Comparison of ENCODE assay signal across 24 mouse cellular contexts in genomic region chr8:37006962-37007667, GRCm38 (mm10). TPM values are rescaled to one million over a fixed set of nuclear protein-coding genes. Genes with fewer than 3 reads are reported as not detected.
DNase-seq lines count a peak whose midpoint lies in the region; ATAC-seq and TF ChIP-seq lines count a peak whose summit lies in the region.
"Had no signal": no experiment of that assay in that cellular context is flagged by ENCODE, and none has a peak within 500 bp of the region (broad histone marks: within the 10 kb centered on the region; RNA-seq: fewer than 3 reads in every experiment).

No protein-coding gene starts in this region.

- H3K27ac ChIP-seq in forebrain, embryonic 15.5 days (replicated peaks): no peak overlapping the region
- no peak overlapping the region for H3K27ac ChIP-seq in forebrain, embryonic 12.5 days
- no peak overlapping the region for H3K27ac ChIP-seq in midbrain, embryonic 13.5 days
- H3K27ac ChIP-seq in midbrain, embryonic 11.5 days (ENCODE audit: low read depth, low read length): no peak overlapping the region
- H3K27ac ChIP-seq in embryonic facial prominence, embryonic 15.5 days (replicated peaks): no peak overlapping the region
- no peak overlapping the region for H3K27ac ChIP-seq in midbrain, postnatal 0 days (ENCODE audit: low read depth, low read length)
- H3K27ac ChIP-seq: heart, embryonic 13.5 days; intestine, embryonic 15.5 days; limb, embryonic 13.5 days; liver, embryonic 13.5 days; neural tube, embryonic 15.5 days had no signal

- TF ChIP-seq CTCF in midbrain, postnatal 0 days (IDR thresholded peaks at IDR 0.05): no peak

- no peak overlapping the region for H3K9ac ChIP-seq in forebrain, embryonic 15.5 days (replicated peaks)
- H3K9ac ChIP-seq in forebrain, embryonic 12.5 days: no peak overlapping the region
- H3K9ac ChIP-seq in midbrain, embryonic 13.5 days (replicated peaks): no peak overlapping the region
- H3K9ac ChIP-seq in midbrain, embryonic 11.5 days (ENCODE audit: low read length): no peak overlapping the region
- H3K9ac ChIP-seq in embryonic facial prominence, embryonic 15.5 days: no peak overlapping the region
- no peak overlapping the region for H3K9ac ChIP-seq in midbrain, postnatal 0 days (replicated peaks; ENCODE audit: low read length, poor library complexity, severe bottlenecking)
- H3K9ac ChIP-seq: heart, embryonic 13.5 days; intestine, embryonic 15.5 days; limb, embryonic 13.5 days; liver, embryonic 13.5 days; lung, embryonic 14.5 days; neural tube, embryonic 15.5 days had no signal

- no peaks in the 10 kb centered on the region for H3K27me3 ChIP-seq in forebrain, embryonic 15.5 days
- H3K27me3 ChIP-seq in forebrain, embryonic 12.5 days: no peaks in the 10 kb centered on the region
- H3K27me3 ChIP-seq in midbrain, embryonic 13.5 days: no peaks in the 10 kb centered on the region
- H3K27me3 ChIP-seq in midbrain, embryonic 11.5 days (ENCODE audit: control insufficient read depth, insufficient read depth, low read length): no peaks in the 10 kb centered on the region
- H3K27me3 ChIP-seq in embryonic facial prominence, embryonic 15.5 days: no peaks in the 10 kb centered on the region
- H3K27me3 ChIP-seq in midbrain, postnatal 0 days (ENCODE audit: insufficient read depth, low read length): no peaks in the 10 kb centered on the region
- H3K27me3 ChIP-seq: heart, embryonic 13.5 days; intestine, embryonic 15.5 days; limb, embryonic 13.5 days; liver, embryonic 13.5 days; neural tube, embryonic 15.5 days had no signal

- 0 out of 2 replicates have a peak, but pooled peaks cover 3% of the 10 kb centered on the region for H3K4me1 ChIP-seq in forebrain, embryonic 15.5 days
- no peaks in the 10 kb centered on the region for H3K4me1 ChIP-seq in forebrain, embryonic 12.5 days
- H3K4me1 ChIP-seq in midbrain, embryonic 13.5 days (replicated peaks): no peaks in the 10 kb centered on the region
- H3K4me1 ChIP-seq in midbrain, embryonic 11.5 days (ENCODE audit: control insufficient read depth, insufficient read depth, low read length): no peaks in the 10 kb centered on the region
- 0 out of 2 replicates have a peak, but pooled peaks cover 10% of the 10 kb centered on the region for H3K4me1 ChIP-seq in embryonic facial prominence, embryonic 15.5 days
- H3K4me1 ChIP-seq in midbrain, postnatal 0 days (ENCODE audit: insufficient read depth, low read length): no peaks in the 10 kb centered on the region
- H3K4me1 ChIP-seq: intestine, embryonic 15.5 days; limb, embryonic 13.5 days; liver, embryonic 13.5 days; neural tube, embryonic 15.5 days had no signal

- H3K36me3 ChIP-seq in forebrain, embryonic 15.5 days: no peaks in the 10 kb centered on the region
- H3K36me3 ChIP-seq in forebrain, embryonic 12.5 days (replicated peaks): no peaks in the 10 kb centered on the region
- no peaks in the 10 kb centered on the region for H3K36me3 ChIP-seq in midbrain, embryonic 13.5 days
- H3K36me3 ChIP-seq in midbrain, embryonic 11.5 days (ENCODE audit: control insufficient read depth, insufficient read depth, low read length): no peaks in the 10 kb centered on the region
- no peaks in the 10 kb centered on the region for H3K36me3 ChIP-seq in embryonic facial prominence, embryonic 15.5 days
- H3K36me3 ChIP-seq in midbrain, postnatal 0 days (ENCODE audit: insufficient read depth, low read length): no peaks in the 10 kb centered on the region
- H3K36me3 ChIP-seq: heart, embryonic 13.5 days; intestine, embryonic 15.5 days; limb, embryonic 13.5 days; liver, embryonic 13.5 days; neural tube, embryonic 15.5 days had no signal

- 48% methylated on average over 3 of the region's 3 CpGs for WGBS in forebrain, embryonic 15.5 days
- 82% methylated on average over 3 of the region's 3 CpGs for WGBS in forebrain, embryonic 12.5 days
- WGBS in midbrain, embryonic 13.5 days: 70% methylated on average over 3 of the region's 3 CpGs
- WGBS in midbrain, embryonic 11.5 days: 78% methylated on average over 3 of the region's 3 CpGs
- 34% methylated on average over 3 of the region's 3 CpGs for WGBS in embryonic facial prominence, embryonic 15.5 days
- WGBS in midbrain, postnatal 0 days: 58% methylated on average over 3 of the region's 3 CpGs

- no peak overlapping the region for H3K4me3 ChIP-seq in forebrain, embryonic 15.5 days
- H3K4me3 ChIP-seq in forebrain, embryonic 12.5 days (replicated peaks): no peak overlapping the region
- no peak overlapping the region for H3K4me3 ChIP-seq in midbrain, embryonic 13.5 days (replicated peaks)
- H3K4me3 ChIP-seq in midbrain, embryonic 11.5 days (ENCODE audit: low read depth, low read length): no peak overlapping the region
- H3K4me3 ChIP-seq in embryonic facial prominence, embryonic 15.5 days (replicated peaks): no peak overlapping the region
- H3K4me3 ChIP-seq in midbrain, postnatal 0 days (ENCODE audit: low read depth, low read length): no peak overlapping the region
- H3K4me3 ChIP-seq: heart, embryonic 13.5 days; intestine, embryonic 15.5 days; limb, embryonic 13.5 days; liver, embryonic 13.5 days; neural tube, embryonic 15.5 days had no signal

- DNase-seq in midbrain, embryonic 11.5 days (ENCODE audit: low spot score, missing footprints): no peak
- DNase-seq in midbrain, postnatal 0 days (ENCODE audit: low spot score): peak; percentile 62
- DNase-seq: adrenal gland, postnatal 10 days; cerebellum, adult 11-12 months; heart, adult 11 months; kidney, adult 9 months; kidney, postnatal 25 days; layer of hippocampus, adult 9-11 months; liver, embryonic 13.5 days; lung, embryonic 14.5 days; lung, postnatal 4 days; right cerebral cortex, postnatal 14 days; spleen, adult 18-20 months; thymus, postnatal 36 days had no signal

- H3K9me3 ChIP-seq in forebrain, embryonic 15.5 days: no peaks in the 10 kb centered on the region
- no peaks in the 10 kb centered on the region for H3K9me3 ChIP-seq in forebrain, embryonic 12.5 days
- no peaks in the 10 kb centered on the region for H3K9me3 ChIP-seq in midbrain, embryonic 13.5 days
- no peaks in the 10 kb centered on the region for H3K9me3 ChIP-seq in midbrain, embryonic 11.5 days (ENCODE audit: control insufficient read depth, low read length)
- H3K9me3 ChIP-seq in embryonic facial prominence, embryonic 15.5 days (replicated peaks): no peaks in the 10 kb centered on the region
- no peaks in the 10 kb centered on the region for H3K9me3 ChIP-seq in midbrain, postnatal 0 days (ENCODE audit: low read length)
- H3K9me3 ChIP-seq: heart, embryonic 13.5 days; intestine, embryonic 15.5 days; limb, embryonic 13.5 days; liver, embryonic 13.5 days; neural tube, embryonic 15.5 days had no signal

- H3K4me2 ChIP-seq in forebrain, embryonic 15.5 days (replicated peaks): no peak overlapping the region
- H3K4me2 ChIP-seq in forebrain, embryonic 12.5 days: no peak overlapping the region
- no peak overlapping the region for H3K4me2 ChIP-seq in midbrain, embryonic 13.5 days (replicated peaks)
- no peak overlapping the region for H3K4me2 ChIP-seq in midbrain, embryonic 11.5 days
- no peak overlapping the region for H3K4me2 ChIP-seq in embryonic facial prominence, embryonic 15.5 days (replicated peaks)
- no peak overlapping the region for H3K4me2 ChIP-seq in midbrain, postnatal 0 days (ENCODE audit: low read depth, low read length, poor library complexity, severe bottlenecking)
- H3K4me2 ChIP-seq: heart, embryonic 13.5 days; intestine, embryonic 15.5 days; limb, embryonic 13.5 days; liver, embryonic 13.5 days; lung, embryonic 14.5 days; neural tube, embryonic 15.5 days had no signal

- peak; percentile 71 for ATAC-seq in forebrain, embryonic 15.5 days (replicated peaks)
- ATAC-seq in forebrain, embryonic 12.5 days (ENCODE audit: low FRiP score): no peak
- ATAC-seq in midbrain, embryonic 13.5 days: 0 out of 2 replicates have a peak, but pooled peaks have one; percentile 30
- no peak for ATAC-seq in midbrain, embryonic 11.5 days (ENCODE audit: low FRiP score)
- peak; percentile 82 for ATAC-seq in embryonic facial prominence, embryonic 15.5 days (ENCODE audit: insufficient number of reproducible peaks, low FRiP score, low TSS enrichment, low read depth)
- ATAC-seq in midbrain, postnatal 0 days (ENCODE audit: low FRiP score): no peak
- ATAC-seq in inflammation-experienced regulatory T-cells, adult 6 months: no peak
- ATAC-seq: intestine, embryonic 15.5 days; Patski had no signal

RNA-seq across cellular contexts. Expression of gene AI429214, which starts 13.7 kb away (rescaled TPM):
- 0.37 and 0.53 TPM in 2 replicates for polyA plus RNA-seq in forebrain, embryonic 15.5 days (2015; fragmentation: Nextera tagmentation; extraction: Ambion mirVana)
- 0.19 and 0.36 TPM in 2 replicates for polyA plus RNA-seq in forebrain, embryonic 12.5 days (2016; fragmentation: Nextera tagmentation; extraction: Ambion mirVana)
- polyA plus RNA-seq in midbrain, embryonic 13.5 days (2015; fragmentation: Nextera tagmentation; extraction: Ambion mirVana): 0.36 and 0.55 TPM in 2 replicates
- polyA plus RNA-seq in midbrain, embryonic 11.5 days (2014; fragmentation: Nextera tagmentation; extraction: Ambion mirVana): 0.17 and 0.33 TPM in 2 replicates
- polyA plus RNA-seq in embryonic facial prominence, embryonic 15.5 days (2015; fragmentation: Nextera tagmentation; extraction: Ambion mirVana): 0.29 and 0.50 TPM in 2 replicates
- total RNA-seq in midbrain, postnatal 0 days (2014; rRNA removed): 0.88 and 1.5 TPM in 2 replicates
- polyA plus RNA-seq in midbrain, postnatal 0 days (2015; fragmentation: Nextera tagmentation; extraction: Ambion mirVana): 0.15 and 0.28 TPM in 2 replicates
- polyA plus RNA-seq in inflammation-experienced regulatory T-cells, adult 6 months (2017; shearing (Covaris generic)): not detected

Comparison
In these comparisons a context has a peak if more than half of its experiments do, and no peak if none do; other contexts are left out.
1. ATAC-seq: peak in forebrain, embryonic 15.5 days (single experiment), midbrain, embryonic 13.5 days (single experiment) and embryonic facial prominence, embryonic 15.5 days (single experiment); none in forebrain, embryonic 12.5 days (single experiment), midbrain, embryonic 11.5 days (single experiment), midbrain, postnatal 0 days (single experiment) and inflammation-experienced regulatory T-cells, adult 6 months (single experiment).